Mouse (Mus musculus) MEL-GATA-1-ER (cell line): ENCODE results near the gene Slc1a7.

Experiments
- DNase-seq: peaks from one replicate; pipeline ENCODE4 v3.0.0-alpha.2; 2012; ENCODE audit warnings: low read depth; ENCODE audit errors: extremely low read depth

The Slc1a7 gene

DNA sequence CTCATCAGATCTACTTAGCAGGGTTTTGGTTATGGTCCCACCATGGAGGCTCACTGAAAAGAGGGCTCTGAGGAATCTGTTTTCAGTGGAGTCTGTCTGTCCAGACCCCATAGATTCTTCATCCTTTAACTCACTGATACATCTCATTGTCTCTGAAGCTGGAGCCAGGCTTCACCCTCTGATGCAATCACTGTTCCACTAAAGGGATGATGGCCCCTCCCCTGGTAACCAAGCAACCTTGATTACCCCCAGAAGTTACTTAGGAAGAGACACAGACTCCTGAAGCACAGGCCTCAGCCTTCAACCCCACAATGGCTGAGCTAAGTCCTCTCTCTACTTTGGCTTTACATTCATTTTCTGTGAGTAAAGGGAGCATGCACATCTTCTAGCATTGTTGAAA lies 1.6 kb downstream of the Slc1a7 start:
- DNase-seq, result no peak

DNA sequence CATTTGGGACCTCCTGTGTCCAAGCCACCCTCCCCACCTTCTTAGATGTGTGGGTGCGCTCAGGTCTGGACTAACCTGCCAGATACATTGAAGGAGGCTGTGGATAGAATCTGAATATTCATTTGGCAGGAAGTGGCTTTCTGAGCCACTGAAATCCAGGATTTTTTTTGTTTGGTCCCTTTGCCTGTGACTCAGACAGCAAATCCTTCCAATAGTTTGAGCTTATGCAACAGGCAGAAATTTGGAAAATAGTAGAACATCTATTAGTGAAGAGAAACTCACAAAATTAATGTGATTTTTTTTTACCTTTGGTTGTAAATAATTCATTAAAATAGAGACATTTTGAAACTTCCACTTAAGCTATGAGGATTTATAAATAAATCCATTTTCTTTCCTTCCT lies 3.0 kb downstream of the Slc1a7 start:
- DNase-seq, result no peak

DNA sequence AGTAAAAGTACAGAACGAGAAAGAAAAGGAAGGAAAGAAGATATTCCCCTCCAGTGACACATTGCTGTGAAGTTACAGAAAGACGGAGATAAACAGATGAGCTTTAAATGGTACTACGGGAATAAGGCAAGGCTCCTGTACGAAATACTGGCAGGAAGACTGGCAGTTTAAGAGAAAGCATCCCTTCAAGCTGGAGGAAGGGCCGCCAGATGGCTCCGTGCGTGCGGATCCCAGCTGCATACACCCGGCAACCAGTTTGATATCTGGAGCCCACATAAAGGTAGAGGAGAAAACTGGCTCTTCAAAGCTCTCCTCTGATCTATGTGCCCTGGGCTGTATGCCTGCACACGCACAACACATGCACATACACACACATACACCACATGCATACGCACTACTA lies 6.4 kb downstream of the Slc1a7 start:
- no peak for DNase-seq

DNA sequence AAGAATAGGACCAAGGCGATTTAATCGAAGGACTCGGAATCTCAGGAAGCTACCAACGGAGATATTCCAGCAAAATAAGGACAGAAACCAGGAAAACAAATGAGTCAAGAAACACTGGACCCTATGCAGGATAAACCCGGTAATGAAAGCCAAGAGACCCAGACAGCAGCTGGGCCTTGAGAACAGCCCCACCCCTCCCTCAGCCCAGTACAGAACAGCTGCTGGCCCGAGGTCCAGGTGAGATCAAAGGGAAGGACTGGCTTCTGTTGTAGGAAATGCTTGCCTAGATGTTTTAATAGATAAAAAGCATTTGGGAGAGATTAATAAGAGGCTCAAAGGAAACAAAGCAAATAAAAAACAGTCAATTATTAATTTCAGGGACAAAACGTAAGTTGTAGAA lies 6.9 kb downstream of the Slc1a7 start:
- no peak for DNase-seq

DNA sequence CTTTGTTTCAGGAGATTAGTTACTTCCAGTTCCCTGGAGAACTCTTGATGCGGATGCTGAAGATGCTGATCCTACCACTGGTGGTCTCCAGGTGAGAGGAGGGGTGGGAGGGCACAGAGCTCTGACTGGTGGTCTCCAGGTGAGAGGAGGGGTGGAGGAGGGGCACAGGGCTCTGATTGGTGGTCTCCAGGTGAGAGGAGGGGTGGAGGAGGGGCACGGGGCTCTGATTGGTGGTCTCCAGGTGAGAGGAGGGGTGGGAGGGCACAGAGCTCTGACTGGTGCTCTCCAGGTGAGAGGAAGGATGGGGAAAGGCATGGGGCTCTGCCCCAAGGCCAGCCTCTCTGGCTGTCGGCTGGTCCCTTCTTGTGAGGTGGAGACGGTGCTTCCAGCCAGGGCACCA lies 9.5 kb downstream of the Slc1a7 start:
- DNase-seq, result no peak

DNA sequence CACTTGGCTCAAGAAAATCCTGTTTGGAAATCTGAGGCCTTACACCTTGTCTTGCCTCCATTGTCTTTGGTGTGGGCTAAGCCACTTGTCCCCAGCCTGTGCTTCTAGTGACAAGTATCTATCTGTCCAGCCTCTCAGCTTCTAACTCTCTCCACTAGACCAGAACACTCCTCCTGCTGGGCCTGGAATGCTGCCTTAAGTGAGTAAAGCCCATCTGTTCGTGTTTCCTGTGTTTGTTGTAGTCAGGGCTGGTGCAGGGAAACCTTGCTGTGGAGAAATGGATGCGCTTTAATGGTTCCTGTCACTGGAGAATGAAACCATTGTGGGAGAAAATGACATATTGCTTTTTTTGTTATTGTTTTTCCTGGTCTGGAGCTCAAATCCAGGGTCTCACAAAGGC lies 11.4 kb downstream of the Slc1a7 start:
- DNase-seq, result no peak

DNA sequence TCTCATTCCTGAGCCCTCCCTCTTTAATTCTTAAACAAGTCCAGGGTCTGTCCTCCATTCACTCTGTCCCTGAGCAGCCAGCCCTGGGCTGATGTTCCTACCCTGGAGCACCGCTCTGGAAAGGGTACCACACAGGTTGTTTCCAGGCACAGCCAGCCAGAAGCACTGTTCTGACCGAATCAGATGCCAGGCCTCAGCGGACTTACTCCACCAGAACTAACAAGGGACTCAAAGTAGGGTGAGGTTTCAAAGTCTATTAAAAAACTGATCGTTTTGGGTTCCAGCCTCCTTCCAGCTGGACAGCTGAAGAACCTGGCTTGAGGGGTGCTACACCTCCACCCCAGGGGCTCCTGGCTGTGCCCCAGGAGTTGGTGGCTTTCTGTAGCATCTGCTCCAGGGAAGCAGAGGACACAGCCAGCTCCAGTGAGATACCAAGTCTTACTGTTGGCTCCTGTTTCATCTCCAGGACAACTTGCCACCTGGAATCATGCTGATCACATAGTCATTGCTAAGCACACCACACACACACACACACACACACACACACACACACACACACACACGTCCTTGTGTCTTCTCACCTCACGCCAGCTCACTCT lies 12.0 kb downstream of the Slc1a7 start:
- no peak for DNase-seq

DNA sequence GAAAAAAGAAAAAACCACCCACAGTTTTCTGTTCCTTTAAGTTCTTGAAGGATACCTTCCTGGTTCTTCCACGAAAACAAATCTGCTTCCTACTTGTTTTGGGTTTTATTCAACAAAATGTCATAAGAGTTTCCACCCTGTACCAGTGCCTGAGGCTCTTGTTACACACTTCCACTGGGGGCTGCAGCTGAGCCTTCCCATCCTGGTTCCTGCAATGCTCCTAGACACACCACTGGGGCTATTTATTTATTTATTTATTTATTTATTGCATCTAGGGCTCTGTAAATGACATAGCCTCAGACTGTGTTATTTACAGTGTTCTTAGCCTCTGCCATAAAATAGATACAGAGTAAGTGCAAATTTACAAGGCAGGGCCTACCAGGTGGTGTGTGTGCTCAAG lies 15.6 kb downstream of the Slc1a7 start:
- no peak for DNase-seq

DNA sequence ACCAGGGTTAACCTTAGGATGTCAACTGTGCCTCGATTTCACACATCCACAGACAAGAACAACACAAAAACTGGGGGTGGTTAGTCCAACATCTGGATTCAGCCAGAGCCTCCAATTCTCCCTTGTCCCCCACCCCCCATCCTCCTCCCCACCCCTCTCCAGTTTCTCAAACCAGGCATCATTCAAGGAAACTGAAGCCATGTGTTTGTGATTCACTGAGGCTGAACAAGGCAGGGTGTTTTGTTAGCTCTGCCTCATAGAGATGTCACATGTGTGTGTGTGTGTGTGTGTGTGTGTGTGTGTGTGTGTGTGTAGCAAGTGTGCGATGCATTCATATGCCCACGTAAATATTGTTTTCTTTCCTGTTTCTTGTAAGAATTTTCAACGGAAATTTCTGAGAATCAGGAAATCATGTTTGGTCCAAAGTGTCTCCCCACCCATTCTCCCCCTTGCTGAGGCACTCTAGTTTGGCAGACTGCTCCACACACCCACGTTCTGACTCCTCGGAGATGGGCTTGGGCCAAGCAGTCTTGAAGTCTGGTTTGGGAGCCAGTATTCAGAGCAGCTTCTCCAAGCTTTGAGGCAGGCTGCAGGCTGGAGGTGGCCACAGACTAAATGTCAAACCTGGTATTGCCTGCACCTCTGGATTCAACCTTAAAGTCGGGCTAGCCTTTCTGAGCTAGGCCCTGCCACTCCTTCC lies 16.3 kb downstream of the Slc1a7 start:
- no peak for DNase-seq

DNA sequence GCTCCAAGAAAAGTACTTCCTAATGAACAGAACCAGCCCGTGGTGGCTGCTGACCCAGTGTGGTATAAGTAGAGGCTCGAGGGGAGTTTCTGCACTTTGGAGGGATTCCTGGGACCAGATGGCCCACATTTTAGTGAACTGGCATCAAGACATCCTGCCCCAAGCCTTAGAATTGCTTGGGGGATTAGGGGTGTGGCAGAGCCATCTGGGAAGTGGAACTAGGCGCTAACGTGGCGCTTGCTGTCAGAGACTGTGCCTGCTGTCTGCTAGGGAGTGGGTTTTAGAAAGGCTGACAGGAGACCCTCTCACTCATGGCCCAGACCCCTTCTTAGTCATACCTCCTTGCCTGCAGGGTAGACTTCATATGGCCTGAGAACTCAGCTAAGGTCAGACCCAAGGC lies 17.7 kb downstream of the Slc1a7 start:
- DNase-seq, result no peak

DNA sequence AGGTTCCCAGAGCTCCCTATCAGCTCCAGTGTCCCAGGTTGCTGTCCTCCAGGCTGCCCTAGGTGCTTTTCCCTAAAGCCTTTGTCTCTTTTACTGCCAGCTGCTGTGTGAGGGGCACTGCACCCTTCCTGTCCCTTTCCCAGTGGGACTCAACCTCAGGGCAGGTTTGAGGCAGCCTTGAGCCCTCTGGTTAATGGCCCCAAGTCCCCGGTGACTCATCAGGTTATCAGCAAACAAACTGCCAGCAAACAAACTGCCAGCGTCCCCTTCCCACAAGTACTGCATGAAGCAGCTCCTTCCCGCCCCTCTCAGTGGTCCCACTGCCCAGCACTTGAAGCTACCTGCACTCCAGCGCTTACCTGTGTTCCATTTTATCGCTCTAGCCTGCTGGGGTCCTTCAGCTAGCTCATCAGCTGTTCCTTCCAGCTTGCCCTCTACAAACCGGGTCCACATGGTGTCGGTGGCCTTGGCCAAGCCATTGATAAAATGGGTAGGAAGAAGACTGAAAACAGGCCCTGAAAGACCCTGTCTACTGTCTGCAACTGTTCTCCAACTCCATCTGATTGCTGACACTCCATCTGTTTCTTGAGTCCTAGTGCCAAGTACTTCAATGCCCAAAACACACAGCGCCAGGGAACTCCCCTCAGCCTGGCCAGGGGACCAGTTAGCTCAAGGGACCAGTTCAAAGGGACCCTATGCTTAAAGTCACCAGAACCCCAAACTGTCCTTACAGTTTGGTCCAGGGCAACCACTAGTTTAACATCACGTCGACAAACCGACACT lies 18.4 kb downstream of the Slc1a7 start:
- DNase-seq, result no peak

DNA sequence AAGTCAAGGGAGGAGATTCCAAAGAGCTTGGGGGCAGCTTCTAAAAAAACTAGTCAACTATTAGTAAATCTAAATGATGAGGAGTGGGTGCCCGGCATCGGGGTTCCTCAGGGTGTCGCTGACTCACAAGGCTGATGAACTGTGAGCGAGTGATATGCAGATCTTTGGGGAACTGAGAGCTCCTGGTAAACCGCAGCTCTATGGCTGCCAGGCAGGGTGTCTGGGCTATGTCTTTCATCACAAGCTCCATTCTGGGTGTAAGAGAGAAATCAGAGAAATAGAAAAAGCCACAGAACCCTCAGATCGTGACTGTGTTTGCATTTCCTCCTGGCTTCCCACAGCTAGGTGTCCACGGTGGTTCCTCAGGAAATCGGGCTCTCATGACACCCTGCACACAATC lies 20.8 kb downstream of the Slc1a7 start:
- DNase-seq, result peak; percentile 81

DNA sequence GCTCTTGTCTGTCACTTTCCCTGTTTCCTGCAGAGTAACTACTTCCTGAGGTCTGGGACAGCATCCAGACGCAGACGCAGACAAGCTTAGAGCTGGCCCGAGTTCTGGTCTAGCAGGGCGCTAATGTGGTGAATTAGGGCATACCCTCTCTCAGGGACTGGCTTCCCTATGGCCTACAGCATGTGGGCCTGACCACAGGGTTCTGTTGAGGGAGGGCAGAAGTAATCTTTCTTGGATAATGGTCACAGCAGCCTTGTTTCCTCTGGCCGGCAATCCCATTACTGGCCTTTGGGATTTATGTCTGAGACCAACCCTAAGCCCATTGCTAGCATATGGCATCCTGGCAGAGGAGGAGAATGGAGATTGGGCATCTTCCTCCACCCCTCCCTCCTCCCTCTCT lies 22.7 kb downstream of the Slc1a7 start:
- no peak for DNase-seq

DNA sequence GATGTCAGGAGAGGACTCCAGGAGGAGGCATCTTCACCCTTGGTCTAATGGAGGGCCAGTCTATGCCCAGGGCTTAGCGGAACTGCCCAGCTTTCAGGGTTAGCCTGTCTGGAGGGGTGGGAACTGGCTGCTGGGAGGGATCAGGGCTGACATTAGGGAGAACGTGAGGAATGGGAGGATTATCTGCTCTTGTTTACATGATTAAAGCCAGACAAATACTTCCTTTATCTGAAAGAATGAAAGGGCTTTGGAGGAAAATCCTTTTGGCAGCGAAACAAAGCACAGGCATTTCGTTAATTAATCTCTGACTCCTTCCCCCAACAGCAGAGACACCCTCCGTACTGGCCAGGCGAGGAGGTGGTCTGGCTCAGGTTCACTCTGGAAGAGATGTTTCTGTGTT lies 23.7 kb downstream of the Slc1a7 start:
- DNase-seq, result no peak

DNA sequence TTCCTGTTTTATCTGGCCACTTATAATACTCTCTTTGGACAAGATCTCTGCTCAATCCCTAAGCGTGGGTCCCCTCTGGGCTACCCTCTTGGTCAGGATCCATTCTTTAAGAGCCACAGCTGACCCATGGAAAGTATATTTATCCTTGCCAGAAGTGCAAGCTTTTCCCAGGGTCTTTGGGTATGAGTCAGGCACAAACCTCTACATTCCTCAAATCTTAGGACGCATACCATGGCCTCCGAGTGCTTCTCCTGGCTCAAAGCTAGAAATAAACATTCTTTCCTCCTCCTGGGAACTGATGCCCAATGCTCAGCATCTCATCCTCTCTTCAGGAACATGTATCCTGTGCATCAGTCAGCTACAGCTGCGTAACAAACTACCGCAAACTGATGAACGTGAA lies 26.9 kb downstream of the Slc1a7 start:
- DNase-seq, result no peak

DNA sequence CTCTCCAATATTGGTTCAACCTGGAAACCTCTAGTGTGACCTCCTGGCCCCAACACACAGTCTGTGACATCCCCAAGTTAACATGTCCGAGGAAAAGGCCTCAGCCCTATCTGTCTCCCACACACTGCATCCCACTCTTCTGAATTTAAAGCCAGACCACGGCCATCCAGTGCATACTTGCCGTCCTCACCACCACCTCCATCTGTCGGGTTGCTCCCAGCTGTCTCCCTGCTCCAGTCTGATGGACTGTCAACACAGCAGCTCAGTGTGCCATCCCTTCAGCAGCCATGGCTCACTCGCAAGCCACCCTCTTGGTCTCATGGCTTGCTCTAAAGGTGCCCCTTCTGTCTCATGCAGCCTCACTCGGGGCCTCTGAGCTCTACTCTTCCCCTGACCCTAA lies 27.6 kb downstream of the Slc1a7 start:
- DNase-seq, result no peak

DNA sequence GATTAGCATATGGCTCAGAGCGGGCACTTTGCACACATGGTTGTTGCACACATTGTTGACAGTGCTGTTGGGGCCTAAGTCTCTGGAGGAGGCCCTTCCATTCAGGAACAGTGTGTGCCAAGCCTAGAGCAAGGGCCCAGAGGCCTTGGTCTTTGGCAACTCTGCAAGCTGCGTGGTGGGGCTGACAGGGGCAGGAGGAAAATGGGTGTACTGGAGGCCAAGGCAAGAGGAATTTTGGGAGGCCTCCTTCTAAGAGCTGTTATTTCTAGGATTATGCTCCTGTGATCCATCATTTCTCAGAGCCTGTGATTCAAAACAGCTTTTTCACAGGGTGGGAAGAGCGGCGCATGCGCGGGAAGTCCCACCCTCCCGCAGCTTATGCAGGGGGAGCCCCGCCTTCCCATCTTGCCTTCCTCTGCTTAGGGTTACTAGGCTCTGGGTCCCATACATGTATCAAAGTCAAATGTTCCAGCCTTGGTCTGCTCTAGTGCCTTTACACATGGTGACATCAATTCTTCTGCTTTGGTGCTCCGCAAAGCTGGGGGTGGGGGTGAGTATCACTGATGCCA lies 28.4 kb downstream of the Slc1a7 start:
- no peak for DNase-seq

DNA sequence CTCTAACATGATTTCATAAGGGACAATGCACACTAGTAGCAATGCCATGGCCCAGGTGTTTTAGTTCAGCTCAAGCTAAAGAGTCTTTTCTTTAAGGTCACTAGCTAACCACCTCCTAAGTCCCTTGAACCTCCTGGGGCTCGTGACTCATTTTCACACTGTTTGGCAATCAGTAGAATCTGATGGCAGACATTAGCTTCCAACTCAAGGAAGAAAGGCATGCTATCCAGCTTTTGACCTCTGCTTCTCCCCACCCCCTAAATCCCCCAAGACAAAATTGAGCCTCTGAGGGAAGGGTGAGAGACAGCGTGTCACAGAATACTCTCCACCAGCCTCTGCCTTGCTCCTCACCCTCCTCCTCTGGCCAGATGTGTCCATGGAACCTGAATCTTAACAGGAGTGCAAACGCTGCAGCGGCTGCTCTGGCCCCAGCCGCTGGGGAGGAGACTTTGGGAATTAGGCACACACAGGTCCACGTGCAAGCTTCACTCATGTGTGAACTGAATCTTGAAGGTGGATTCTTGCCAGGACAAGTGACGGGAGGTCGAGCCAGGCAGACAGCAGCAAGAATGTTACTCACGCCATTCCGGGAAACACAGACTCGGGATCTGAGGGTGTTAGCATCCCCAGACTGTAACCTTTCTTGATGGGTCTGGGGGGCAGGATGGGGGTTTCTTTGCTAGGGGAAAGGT lies 30.7 kb downstream of the Slc1a7 start:
- no peak for DNase-seq

DNA sequence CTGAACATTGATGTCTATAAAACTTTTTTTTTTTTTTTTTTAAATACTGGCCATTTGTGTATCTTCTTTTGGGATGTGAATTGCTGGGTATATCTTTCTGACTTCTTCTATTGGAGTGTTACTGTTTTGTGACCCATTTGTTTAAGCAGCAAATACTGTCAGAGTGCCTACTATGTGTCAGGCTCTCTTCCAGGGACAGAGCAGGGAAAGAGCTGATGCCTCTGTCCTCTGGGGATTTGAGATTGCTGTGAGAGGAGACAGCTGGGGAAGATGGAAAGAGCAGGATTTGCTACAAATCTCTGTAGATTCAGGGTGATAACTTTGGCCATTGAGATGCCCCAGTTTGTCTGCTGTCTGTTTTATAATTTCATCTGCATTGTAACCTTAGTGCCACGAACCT lies 31.2 kb downstream of the Slc1a7 start:
- DNase-seq, result no peak

DNA sequence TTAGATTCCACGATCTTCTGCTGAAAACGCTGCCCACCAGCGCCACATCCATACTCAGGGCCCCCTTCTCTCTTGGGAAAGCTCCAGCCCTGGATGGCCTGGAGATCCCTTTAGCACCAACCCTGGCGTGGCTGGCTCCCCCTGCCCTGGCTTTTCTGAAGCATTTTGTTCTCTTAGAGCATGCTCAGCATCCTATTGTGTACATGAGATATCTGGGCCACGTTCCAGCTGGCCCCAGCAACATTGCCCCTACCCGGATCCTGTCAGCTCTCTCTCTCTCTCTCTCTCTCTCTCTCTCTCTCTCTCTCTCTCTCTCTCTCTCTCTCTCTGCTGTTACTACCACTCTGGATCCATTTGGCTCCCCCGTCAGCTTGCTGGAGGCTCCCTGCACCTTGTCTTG lies 37.2 kb downstream of the Slc1a7 start:
- DNase-seq, result no peak

DNA sequence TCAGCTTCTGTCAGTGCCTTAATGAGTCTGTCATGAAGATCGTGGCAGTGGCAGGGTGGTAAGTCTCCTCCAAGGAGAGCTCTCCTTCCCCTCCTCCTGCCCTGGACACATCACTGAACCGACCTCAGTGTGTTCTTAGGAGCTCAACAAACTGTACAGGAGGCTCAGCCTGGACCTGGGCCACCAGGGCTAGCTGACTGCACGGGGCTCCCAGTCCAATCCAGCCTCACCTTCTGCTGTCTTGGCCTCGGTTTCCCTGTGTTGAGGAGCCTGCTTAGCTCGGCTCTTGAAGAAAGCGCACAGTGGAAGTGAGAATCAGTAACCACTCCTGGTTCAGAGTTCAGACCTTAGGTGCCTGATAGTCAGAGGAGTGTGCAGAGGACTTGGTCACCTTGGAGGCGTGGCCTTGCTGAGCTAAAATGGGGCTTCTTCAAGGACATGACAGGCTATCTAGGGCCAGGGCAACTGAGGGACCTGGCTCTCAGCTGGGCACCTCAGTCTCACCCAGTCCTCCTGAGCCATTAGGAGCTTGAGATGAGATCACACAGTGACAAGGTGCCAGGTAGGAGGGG lies 39.5 kb downstream of the Slc1a7 start:
- no peak for DNase-seq

DNA sequence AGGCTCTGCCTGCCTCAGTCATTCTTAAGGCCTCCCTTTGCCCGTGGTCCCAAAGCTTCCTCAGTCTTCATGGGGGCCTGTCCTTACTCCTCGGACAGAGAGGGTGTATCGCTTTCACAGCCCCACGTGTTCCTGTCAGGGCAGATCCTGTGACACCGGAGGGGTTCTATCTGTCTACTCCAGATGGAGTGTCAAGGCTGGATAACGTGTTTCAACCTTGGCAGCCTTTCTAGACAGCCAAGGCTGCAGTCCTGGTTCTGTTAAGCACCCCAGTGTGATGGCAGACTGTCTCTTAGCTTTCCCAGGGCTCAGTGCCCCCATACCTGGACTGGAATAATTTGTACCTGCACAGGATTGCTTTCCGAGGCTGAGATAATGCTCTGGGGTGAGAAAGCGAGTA lies 40.4 kb downstream of the Slc1a7 start:
- DNase-seq, result no peak
